Mouse (Mus musculus) liver, embryonic 16.5 days (tissue): ENCODE data around the gene Mpv17l2. TPM values are rescaled to one million over a fixed set of nuclear protein-coding genes. Genes with fewer than 3 reads are reported as not detected.

Experiments used
- ATAC-seq: fragments of 200-750 bp; cut with Nextera tagmentation; 2 replicates; pipeline ENCODE4 v1.8.0; 2017; ENCODE audit warnings: low read depth, mild to moderate bottlenecking, moderate number of reproducible peaks, moderate library complexity
- H3K27ac ChIP-seq: fragments of 300-500 bp; sonication (generic); 2 replicates; pipeline ENCODE4 v1.5.1; 2014; ENCODE audit warnings: mild to moderate bottlenecking, low read length
- H3K27me3 ChIP-seq: fragments of 300-500 bp; sonication (generic); 2 replicates; pipeline ENCODE4 v1.6.1; 2014; ENCODE audit warnings: low read depth, low read length, mixed read lengths; ENCODE audit not compliant: control insufficient read depth, insufficient read depth
- H3K36me3 ChIP-seq: fragments of 300-500 bp; sonication (generic); 2 replicates; pipeline ENCODE4 v1.6.1; 2014; ENCODE audit warnings: mild to moderate bottlenecking; ENCODE audit not compliant: control insufficient read depth, insufficient read depth
- H3K4me1 ChIP-seq: fragments of 300-500 bp; sonication (generic); 2 replicates; pipeline ENCODE4 v1.6.1; 2014; ENCODE audit warnings: low read depth, low read length, mixed read lengths; ENCODE audit not compliant: control insufficient read depth
- H3K4me2 ChIP-seq: fragments of 300-500 bp; sonication (generic); 2 replicates; pipeline ENCODE4 v1.6.1; 2014; ENCODE audit warnings: low read depth, low read length, mixed read lengths
- H3K4me3 ChIP-seq: fragments of 300-500 bp; sonication (generic); 2 replicates; pipeline ENCODE4 v1.5.1; 2014; ENCODE audit warnings: low read depth, mild to moderate bottlenecking, low read length
- H3K9ac ChIP-seq: fragments of 300-500 bp; sonication (generic); 2 replicates; pipeline ENCODE4 v1.6.1; 2014; ENCODE audit warnings: low read depth, low read length
- H3K9me3 ChIP-seq: fragments of 300-500 bp; sonication (generic); replicated peaks from 2 replicates; pipeline ENCODE4 v1.6.1; 2016; ENCODE audit warnings: low read length; ENCODE audit not compliant: control insufficient read depth
- WGBS: fragments of 180-500 bp; shearing (Covaris S2); extraction: QIAGEN DNeasy Blood & Tissue Kit; methylation state at CpG from one replicate; pipeline ENCODE4 v1.1.7; 2014; ENCODE audit not compliant: insufficient replicate concordance; 5-methylcytosine and 5-hydroxymethylcytosine counted together
- polyA plus RNA-seq: library from polyadenylated mRNA; unstranded; fragments of >200 nt; fragmentation: Nextera tagmentation; extraction: Ambion mirVana; gene quantifications from 2 replicates; pipeline ENCODE4 v1.2.1, GENCODE M21; 2015

The Mpv17l2 gene
- polyA plus RNA-seq, 1 experiment from 2014 or later = 32.1 TPM

- WGBS = 84% methylated on average over 13 of the region's 13 CpGs
- no peak overlapping the region for H3K4me2 ChIP-seq
- H3K27ac ChIP-seq = no peak overlapping the region
- H3K4me3 ChIP-seq = no peak overlapping the region
- H3K9me3 ChIP-seq = no peaks in the 10 kb centered on the region
- no peaks in the 10 kb centered on the region for H3K27me3 ChIP-seq
- H3K36me3 ChIP-seq = peaks cover 8% of the 10 kb centered on the region; the same call in 1 of the 2 replicates
- H3K9ac ChIP-seq = no peak overlapping the region
- ATAC-seq = no peak
- peaks cover 50% of the 10 kb centered on the region for H3K4me1 ChIP-seq
Measured at GRCm38 (mm10) chr8:70772075-70772474, 11.3 kb upstream of the Mpv17l2 start.

GRCm38 (mm10) chr8:70771217-70771616 is 10.5 kb upstream of the Mpv17l2 start:
- Histone ChIP-seq H3K4me1 (peaks cover 58% of the 10 kb centered on the region), H3K4me2 (no peak overlapping the region), H3K4me3 (no peak overlapping the region), H3K27ac (no peak overlapping the region), H3K27me3 (no peaks in the 10 kb centered on the region), H3K36me3 (peaks cover 8% of the 10 kb centered on the region; the same call in 1 of the 2 replicates), H3K9ac (no peak overlapping the region), H3K9me3 (no peaks in the 10 kb centered on the region)
- no peak for ATAC-seq
- WGBS = 74% methylated on average over 7 of the region's 7 CpGs

GRCm38 (mm10) chr8:70770748-70771147 is 10.0 kb upstream of the Mpv17l2 start:
- 82% methylated on average over 13 of the region's 13 CpGs for WGBS
- Histone ChIP-seq H3K4me3 (no peak overlapping the region), H3K27me3 (no peaks in the 10 kb centered on the region), H3K9me3 (no peaks in the 10 kb centered on the region), H3K27ac (no peak overlapping the region), H3K36me3 (peaks cover 8% of the 10 kb centered on the region; the same call in 1 of the 2 replicates), H3K4me1 (peaks cover 58% of the 10 kb centered on the region), H3K4me2 (no peak overlapping the region), H3K9ac (no peak overlapping the region)
- no peak for ATAC-seq

- H3K27ac ChIP-seq = 0 out of 2 replicates have a peak overlapping the region, but pooled peaks have one; percentile 20
- 28% methylated on average over 12 of the region's 12 CpGs for WGBS
Measured at GRCm38 (mm10) chr8:70769858-70770257, 9.1 kb upstream of the Mpv17l2 start.

GRCm38 (mm10) chr8:70769359-70769758 is 8.6 kb upstream of the Mpv17l2 start:
- WGBS = 3% methylated on average over 26 of the region's 26 CpGs
- Histone ChIP-seq H3K36me3 (peaks cover 8% of the 10 kb centered on the region; the same call in 1 of the 2 replicates), H3K9me3 (no peaks in the 10 kb centered on the region), H3K4me1 (peaks cover 62% of the 10 kb centered on the region), H3K27me3 (no peaks in the 10 kb centered on the region), H3K4me2 (peak overlapping the region; percentile 29), H3K9ac (no peak overlapping the region; the same call in 1 of the 2 replicates), H3K27ac (0 out of 2 replicates have a peak overlapping the region, but pooled peaks have one; percentile 20), H3K4me3 (no peak overlapping the region)
- peak; percentile 73 for ATAC-seq

More at GRCm38 (mm10) chr8:70769858-70770257, 9.1 kb upstream of the Mpv17l2 start:
- H3K4me3 ChIP-seq = no peak overlapping the region
- H3K4me1 ChIP-seq = peaks cover 59% of the 10 kb centered on the region
- H3K4me2 ChIP-seq = peak overlapping the region; percentile 29
- no peaks in the 10 kb centered on the region for H3K27me3 ChIP-seq
- no peaks in the 10 kb centered on the region for H3K9me3 ChIP-seq
- peak; percentile 30; the same call in 1 of the 2 replicates for ATAC-seq
- peak overlapping the region; percentile 26 for H3K9ac ChIP-seq
- peaks cover 8% of the 10 kb centered on the region; the same call in 1 of the 2 replicates for H3K36me3 ChIP-seq

DNA sequence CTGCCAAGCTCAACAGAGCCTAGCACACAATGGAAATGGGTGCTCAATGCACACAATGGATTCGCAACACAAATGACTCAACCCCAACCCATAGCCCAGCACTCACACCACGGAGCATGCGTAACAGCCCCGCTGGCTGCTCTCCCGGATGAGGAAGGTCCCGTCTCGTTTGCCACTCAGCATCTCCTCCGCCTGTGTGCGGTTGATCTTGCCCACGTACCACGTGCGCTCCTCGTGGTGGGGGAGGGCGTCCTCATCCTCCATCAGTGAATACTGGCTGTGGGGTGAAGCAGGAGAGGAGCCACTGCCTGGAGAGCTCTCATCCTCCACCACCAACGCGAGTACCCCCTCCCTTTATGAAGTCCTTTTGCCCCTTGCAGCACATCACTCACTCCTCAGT is 8.2 kb upstream of the Mpv17l2 start:
- peaks cover 8% of the 10 kb centered on the region; the same call in 1 of the 2 replicates for H3K36me3 ChIP-seq

DNA sequence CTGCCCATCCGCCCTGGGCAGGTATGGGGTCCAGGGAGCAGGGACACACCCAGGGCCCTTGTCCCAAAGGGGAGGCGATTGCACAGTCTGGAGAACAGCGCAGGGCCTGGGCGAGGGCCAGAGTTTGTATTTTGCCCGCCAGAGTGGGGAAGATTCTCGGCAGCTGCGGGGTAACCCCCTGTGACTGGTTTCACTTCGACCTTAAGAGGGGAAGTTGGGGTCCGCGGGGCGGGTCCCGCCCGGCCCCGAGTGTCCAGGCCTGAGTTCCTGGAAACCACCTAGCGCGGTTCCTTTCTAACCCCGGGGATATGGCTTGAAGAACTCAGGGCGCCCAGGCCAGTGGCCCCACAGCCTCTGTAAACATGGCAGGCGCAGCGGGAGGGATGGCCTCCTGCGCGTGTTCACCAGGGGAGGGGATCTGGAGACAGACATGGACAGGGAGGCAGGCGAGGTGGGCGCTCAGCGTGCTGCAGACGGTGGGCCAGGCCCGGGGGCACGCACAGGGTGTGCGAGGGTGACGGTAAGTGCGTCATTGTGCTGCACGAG is 7.6 kb upstream of the Mpv17l2 start:
- no peaks in the 10 kb centered on the region for H3K9me3 ChIP-seq
- H3K4me3 ChIP-seq = no peak overlapping the region
- H3K4me2 ChIP-seq = no peak overlapping the region
- WGBS = 77% methylated on average over 32 of the region's 32 CpGs
- H3K9ac ChIP-seq = no peak overlapping the region
- no peak for ATAC-seq
- no peaks in the 10 kb centered on the region for H3K27me3 ChIP-seq
- peak overlapping the region; percentile 54 for H3K27ac ChIP-seq
- H3K4me1 ChIP-seq = peaks cover 63% of the 10 kb centered on the region
- peaks cover 8% of the 10 kb centered on the region; the same call in 1 of the 2 replicates for H3K36me3 ChIP-seq

More for the DNA sequence above, 8.2 kb upstream of the Mpv17l2 start:
- Histone ChIP-seq H3K4me1 (peaks cover 62% of the 10 kb centered on the region), H3K4me3 (no peak overlapping the region), H3K9me3 (no peaks in the 10 kb centered on the region), H3K9ac (no peak overlapping the region), H3K4me2 (no peak overlapping the region), H3K27ac (no peak overlapping the region), H3K27me3 (no peaks in the 10 kb centered on the region)
- ATAC-seq = no peak
- 74% methylated on average over 16 of the region's 16 CpGs for WGBS

DNA sequence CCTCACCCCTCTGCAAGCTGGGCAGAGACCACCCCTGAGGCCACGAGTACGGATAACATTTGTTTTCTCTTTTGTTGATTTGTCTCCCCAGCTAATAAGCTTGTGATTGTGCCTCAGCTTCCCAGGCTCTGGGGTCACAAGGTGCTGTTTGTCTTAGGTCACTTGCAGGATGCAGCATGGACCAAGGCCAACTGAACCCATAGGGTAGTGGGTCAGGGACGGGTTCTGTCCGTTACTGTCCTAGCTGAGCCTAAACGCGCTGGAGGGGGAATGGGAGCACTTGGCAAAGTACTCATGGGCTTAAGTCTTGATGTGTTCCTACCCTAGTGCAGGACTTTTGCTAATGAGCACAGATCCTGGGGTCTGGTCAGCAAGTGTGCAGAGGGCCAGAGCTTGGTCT is 6.8 kb upstream of the Mpv17l2 start:
- no peaks in the 10 kb centered on the region for H3K9me3 ChIP-seq
- no peaks in the 10 kb centered on the region for H3K27me3 ChIP-seq
- ATAC-seq = no peak
- no peak overlapping the region for H3K4me2 ChIP-seq
- H3K4me1 ChIP-seq = peaks cover 68% of the 10 kb centered on the region
- H3K9ac ChIP-seq = no peak overlapping the region
- 68% methylated on average over 6 of the region's 6 CpGs for WGBS
- peak overlapping the region; percentile 83; the same call in 1 of the 2 replicates for H3K27ac ChIP-seq
- H3K4me3 ChIP-seq = no peak overlapping the region
- H3K36me3 ChIP-seq = peaks cover 8% of the 10 kb centered on the region; the same call in 1 of the 2 replicates
